Mouse (Mus musculus): ENCODE results near the gene Nol3.
"Not testable (repeated sequence)": the region's sequence is repeated elsewhere in the genome, so short reads cannot be mapped to it uniquely, and the experiment has no call there.

Nol3 gene

DNA sequence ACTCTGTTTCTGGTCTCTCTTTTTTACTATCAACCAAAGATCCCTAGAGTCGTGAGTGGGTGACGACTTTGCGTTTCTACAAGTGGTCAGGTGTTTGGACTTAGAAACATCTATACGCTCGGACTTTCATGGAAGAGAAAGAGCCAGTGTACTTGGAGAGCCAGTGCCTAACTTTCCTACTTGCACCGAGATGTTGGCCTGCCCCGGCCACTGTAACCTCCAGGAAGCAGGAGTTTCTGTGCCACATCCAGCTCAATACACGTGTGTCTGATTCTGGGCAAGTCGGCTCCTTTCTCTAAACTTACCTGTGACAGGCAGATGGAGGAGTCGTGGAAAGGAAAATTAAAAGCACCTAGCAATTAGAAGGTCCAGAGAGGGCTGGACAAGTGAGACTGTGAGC, at the start of gene Nol3:
Gene Nol3, plus strand, starts transcription at position 301 of the 400 bp plus-strand sequence.
- no peak for DNase-seq (ENCODE audit: low spot score in 2 of 2)

DNA sequence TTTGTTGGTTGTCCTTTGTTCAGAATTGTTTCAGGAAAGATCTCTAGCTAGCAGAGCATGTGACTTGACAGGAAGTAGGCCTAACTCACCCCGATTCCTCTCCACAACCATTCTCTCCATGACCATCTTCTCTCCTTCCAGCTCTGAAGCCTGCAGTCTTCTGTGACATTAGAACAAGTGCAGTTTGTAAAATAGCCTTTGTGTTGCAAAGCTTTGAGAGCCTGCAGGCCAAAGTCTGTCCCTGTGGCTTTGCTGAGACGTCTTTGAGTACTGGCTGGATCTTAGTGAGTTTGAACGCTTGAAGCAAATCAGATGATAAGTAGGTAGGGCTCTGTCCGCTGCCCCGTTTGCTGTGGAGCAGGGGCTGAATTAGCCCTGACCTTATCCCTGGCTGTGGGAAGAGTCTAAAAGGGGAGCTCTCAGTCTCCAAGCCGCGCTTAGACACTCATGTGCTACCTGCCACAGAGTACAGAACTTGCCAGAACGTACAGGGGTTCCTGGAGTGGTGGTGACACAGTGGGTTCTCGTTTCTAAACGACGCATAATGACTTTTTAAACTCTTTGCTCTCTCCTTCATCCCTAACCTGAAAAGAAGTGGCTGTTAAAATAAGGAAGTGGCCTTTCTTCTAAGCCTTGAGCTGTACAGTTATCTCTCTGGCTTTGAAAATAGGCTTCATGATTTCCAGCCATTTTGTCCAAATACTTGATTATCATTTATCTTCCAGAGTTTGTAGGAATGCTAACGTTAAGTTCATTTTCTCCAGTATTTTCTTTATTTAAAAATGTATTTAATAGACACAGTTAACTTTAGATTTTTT, 44.2 kb upstream of the Nol3 start:
- no peak for DNase-seq (ENCODE audit: low spot score in 2 of 2)

GRCm38 (mm10) chr8:105232321-105232693, 43.6 kb upstream of the Nol3 start:
- DNase-seq (ENCODE audit: low spot score in 2 of 2) = not testable (repeated sequence)

GRCm38 (mm10) chr8:105233126-105233935, 42.6 kb upstream of the Nol3 start:
- no peak for DNase-seq (ENCODE audit: low spot score in 2 of 2)

DNA sequence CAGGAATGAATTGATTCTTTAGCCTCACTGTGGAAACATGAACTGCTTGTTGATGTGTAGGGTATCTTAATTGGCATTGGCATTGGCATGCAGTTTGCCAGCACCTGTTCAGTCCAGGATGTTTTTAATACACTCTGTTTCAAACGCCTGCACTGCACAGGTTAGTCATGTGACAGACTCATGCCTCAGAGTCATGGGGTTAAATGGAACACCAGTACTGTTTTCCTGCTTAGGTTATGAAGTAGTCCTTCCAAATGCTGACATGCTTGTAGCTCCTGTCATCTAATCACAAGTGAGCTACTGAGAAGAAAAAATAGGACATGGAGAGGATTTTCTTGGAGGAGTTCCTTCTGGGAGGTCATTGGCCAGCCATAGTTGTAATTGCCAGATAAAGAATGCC, 40.7 kb upstream of the Nol3 start:
- no peak for DNase-seq (ENCODE audit: low spot score in 2 of 2)

DNA sequence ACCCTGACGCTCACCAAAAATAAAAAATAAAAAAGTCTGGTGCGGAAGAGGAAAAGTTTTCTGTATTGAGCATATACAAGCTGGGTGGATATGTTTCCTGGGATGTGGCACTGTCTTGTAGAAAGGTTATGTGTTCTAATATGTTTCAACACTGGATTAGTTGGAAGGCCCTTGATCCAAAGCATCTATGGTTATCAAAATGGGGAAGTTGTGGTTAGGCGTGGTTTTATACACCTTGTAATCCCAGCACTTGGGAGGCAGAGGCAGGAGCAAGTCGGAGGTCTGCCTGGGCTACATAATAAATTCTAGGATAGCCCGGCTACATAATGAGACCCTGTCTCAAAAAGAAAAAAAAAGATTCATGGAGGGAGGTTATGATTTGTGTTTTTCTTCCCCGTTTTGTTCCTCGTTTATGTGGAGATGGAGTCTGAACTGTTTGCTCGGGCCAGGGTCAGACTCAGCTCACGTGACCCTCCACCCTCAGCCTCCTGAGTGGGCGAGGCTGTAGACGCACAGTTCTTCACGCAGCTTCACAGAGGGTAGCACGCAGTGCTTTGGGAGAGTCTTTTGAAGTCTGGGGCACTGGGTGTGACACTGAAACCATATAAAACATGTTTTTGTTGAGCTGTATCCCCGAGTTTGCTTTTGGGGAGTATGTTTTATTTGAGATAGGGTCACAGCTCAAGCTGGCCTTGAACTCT, 38.3 kb upstream of the Nol3 start:
- DNase-seq (ENCODE audit: low spot score in 2 of 2) = no peak

- DNase-seq (ENCODE audit: low spot score in 2 of 2) = no peak
These were observed 34.9 kb upstream of the Nol3 start for GRCm38 (mm10) chr8:105241016-105241415.

- no peak for DNase-seq (ENCODE audit: low spot score in 2 of 2)
These were observed 24.0 kb upstream of the Nol3 start for GRCm38 (mm10) chr8:105251954-105252353.

- DNase-seq (ENCODE audit: low spot score in 2 of 2) = no peak
These were observed 23.0 kb upstream of the Nol3 start for GRCm38 (mm10) chr8:105252680-105253537.

DNA sequence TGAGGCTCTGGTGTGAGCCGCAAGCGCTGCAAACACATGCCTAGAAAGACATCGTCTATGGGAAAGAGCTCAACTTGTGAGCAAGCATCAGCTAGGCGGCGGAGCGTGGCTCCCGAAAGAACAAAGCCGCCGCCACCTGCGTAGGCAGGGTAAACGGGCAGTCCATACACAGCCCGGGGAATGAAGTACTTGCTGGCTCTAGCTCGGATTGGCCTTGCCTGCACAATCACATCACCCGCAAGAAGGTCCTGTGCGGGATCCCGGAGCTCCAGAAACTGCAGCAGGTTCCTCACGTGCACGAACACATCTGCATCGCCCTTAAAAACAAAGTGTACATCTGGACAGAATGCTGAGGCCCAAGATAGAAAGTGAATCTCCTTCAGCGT, 22.2 kb upstream of the Nol3 start:
- DNase-seq (ENCODE audit: low spot score in 2 of 2) = no peak

DNA sequence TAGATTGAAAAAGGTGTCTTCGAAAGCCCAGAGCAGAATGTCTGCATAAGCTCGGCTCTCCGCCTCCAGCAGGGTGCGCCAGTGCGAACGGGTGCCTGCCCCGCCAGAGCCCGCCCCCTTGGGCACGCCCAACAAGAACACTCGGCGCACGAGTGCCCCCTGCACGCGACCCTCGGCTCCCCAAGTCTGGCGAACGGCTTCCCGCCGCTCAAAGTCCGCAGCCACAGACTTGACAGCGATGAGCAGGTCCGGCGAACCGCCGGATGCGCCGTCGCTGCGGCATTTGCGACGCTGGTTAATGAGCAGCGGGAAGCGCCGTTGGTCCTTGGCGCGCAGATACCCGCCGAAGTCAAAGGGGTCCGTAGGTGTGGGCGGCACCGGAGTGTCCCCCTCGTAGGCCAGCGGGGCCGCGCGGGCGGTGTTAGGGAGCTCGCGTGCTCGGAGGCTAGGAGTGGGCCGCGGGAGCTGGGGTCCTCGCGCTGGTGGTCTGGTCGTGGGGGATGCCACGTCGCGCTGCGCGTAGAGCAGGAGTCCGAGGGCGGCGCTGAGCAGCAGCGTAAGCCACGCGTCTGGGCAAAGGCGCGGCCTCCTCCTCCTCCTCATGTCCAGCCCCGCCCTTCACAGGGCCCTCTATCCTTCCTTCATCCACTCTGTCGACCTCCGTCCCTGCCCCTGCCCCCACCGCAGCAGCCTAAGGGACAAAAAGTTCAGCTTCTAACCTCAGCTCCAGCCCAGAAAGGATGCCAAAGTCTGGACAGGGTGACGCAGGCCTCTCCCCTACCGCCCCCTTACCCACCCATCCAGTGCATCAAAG, 21.6 kb upstream of the Nol3 start:
- DNase-seq (ENCODE audit: low spot score in 2 of 2) = peak; percentile 64 to 88

DNA sequence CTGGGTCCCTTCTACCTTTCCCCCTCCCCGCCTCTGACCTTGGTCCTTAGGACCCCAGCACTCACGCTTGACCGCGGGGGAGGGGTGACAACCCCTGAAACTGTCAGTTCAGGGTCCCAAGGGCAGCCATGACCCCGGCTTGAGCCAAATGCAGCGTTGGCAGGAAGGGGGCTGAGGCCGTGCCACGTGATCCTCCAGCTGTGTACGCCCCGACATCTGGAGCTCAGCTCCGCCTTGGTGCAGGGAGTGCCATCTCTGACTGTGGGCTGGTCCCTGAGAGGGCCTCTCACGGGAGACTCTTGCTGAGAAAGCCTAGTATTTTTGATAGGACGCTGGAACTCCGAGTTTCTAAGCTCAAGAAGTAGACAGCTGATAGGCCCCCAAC, 21.0 kb upstream of the Nol3 start, which contains the start of gene B3gnt9:
Gene B3gnt9, minus strand, starts transcription at position 188 of the 385 bp plus-strand sequence.
- DNase-seq (ENCODE audit: low spot score in 2 of 2) = no peak

GRCm38 (mm10) chr8:105257318-105258114, 18.4 kb upstream of the Nol3 start:
- DNase-seq (ENCODE audit: low spot score in 2 of 2) = no peak

- peak in 1 of 2 experiments; percentile 52 for DNase-seq (ENCODE audit: low spot score in 2 of 2)
These were observed 16.8 kb upstream of the Nol3 start for GRCm38 (mm10) chr8:105258911-105259720.

DNA sequence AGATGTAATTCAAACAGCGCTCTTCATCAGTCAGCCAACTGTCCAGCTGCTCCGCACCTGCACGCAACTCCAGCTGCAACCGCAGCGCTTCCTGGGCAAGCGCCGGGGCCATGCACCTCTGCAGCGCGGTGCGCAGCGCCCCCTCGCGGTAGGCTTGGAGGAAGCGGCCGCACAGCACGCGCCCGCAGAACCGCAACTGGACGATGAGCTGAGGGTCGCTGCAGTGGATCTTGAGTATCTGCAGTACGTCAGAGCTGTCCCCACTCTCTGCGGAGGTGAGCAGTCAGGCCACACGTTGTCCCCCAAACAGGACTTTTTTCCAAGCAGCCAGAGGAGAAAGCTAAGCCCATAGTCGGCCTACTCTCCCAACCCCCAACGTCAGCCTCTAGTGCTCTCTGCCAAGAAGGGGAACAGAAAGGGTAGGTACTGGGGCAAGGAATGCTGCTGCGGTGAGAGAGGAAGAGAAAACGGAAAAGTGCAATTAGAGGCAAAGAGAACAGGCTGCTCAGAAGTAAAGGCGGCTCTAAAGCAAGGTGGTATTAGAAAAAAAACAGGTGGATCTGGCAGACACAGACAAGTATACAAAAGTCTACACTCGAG, 16.1 kb upstream of the Nol3 start:
- peak in 1 of 2 experiments; percentile 66 for DNase-seq (ENCODE audit: low spot score in 2 of 2)

DNA sequence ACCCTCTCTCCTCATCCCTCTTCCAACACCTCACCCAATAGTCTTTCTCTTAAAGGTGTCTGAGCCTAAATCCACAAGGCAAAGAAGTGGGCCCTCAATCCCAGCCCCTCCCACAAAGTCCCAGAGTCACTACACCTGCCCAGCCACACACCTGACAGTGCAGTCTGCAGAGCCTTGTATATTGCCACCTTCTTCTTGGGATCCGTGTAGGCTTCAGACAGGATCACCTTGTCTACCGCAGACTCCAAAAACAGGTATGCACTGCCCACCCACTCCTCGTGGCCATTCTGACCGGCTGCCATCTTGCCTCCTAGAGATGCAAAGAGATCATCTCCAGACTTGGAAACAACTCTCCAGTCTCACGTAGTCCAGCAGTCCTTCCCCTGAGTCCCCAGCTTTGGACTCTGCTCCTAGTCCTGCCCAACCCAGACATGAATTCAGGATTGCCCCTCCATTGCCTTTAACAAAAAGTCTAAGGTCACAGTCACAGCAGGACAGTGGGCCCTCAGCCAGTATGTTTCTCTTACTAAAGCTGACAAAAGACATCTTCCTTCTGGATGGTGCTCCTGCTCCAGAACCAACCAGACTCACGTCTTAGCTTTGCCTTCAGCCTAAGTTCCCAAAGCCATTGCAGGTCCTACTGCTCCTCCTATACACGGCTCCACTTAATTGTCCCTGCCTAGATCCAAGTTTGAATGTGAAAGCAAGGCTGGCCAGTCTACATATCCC, 15.4 kb upstream of the Nol3 start:
- no peak for DNase-seq (ENCODE audit: low spot score in 2 of 2)

DNA sequence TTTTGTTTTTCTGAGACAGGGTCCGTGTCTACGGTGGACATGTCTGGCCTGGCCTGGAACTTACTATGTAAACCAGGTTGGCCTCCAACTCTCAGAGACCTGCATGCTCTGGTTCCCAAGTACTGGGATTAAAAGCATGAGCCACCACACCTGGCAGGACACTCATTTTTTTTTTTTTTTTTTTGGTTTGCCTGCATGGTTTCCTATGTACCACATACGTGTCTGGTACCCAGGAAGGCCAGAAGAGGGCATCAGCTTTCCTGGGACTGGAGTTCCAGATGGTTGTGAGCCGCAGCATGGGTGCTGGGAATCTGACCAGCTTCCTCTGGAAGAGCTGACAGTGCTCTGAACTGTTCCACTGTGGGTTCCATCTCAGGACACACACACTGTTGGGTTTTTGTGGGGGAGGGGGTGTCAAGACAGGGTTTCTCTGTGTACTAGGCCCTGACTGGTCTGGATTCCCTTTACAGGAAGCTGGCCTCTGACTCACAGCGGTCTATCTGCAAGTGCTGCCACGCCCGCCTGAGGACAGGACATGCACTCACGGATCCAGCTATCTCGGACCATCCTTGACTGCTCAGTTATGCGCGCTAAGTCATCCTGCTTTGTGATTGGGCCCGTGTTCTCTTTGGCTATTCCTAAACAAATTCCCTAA, 14.5 kb upstream of the Nol3 start:
- no peak for DNase-seq (ENCODE audit: low spot score in 2 of 2)
